Mouse (Mus musculus) CH12.LX (cell line): ENCODE measurements around the gene Slc6a11. TPM values are rescaled to one million over a fixed set of nuclear protein-coding genes. Genes with fewer than 3 reads are reported as not detected.

Experiments used
- DNase-seq: peaks from one replicate; pipeline ENCODE4 v3.0.0-alpha.2; 2013; ENCODE audit errors: extremely low read depth
- H3K27ac ChIP-seq: 2 replicates; pipeline ENCODE4 v1.5.1; 2012; ENCODE audit warnings: low read depth, mild to moderate bottlenecking, control low read depth, moderate library complexity; ENCODE audit not compliant: insufficient read depth
- H3K27me3 ChIP-seq: replicated peaks from 2 replicates; pipeline ENCODE3; 2012; ENCODE audit warnings: inconsistent platforms
- H3K36me3 ChIP-seq, 2 experiments: replicated peaks in 1 of 2; 2 replicates each; pipeline versions ENCODE3 to v1.6.1; 2012; ENCODE audit warnings: inconsistent platforms in 1 of 2, low read length in 1 of 2, mild to moderate bottlenecking in 1 of 2, mixed read lengths in 1 of 2, moderate library complexity in 1 of 2; ENCODE audit not compliant: control insufficient read depth in 1 of 2, insufficient read depth in 1 of 2
- H3K4me1 ChIP-seq, 2 experiments: 2 replicates each; pipeline ENCODE4 v1.6.1; 2012; ENCODE audit warnings: inconsistent platforms in 1 of 2, moderate library complexity in 1 of 2; ENCODE audit not compliant: insufficient read depth in 2 of 2, control insufficient read depth in 1 of 2
- H3K4me2 ChIP-seq: 2 replicates; pipeline ENCODE4 v1.6.1; 2012; ENCODE audit warnings: low read depth, mild to moderate bottlenecking, control low read depth; ENCODE audit not compliant: poor library complexity, insufficient read depth, severe bottlenecking
- H3K4me3 ChIP-seq, 3 experiments: fragments of 150-350 bp in 1 of 3; sonication (generic) in 1 of 3; replicated peaks in 1 of 3; 2 replicates each; pipeline versions ENCODE3 to v1.5.1; 2011 to 2012; ENCODE audit warnings: low read depth in 2 of 3, low read length in 2 of 3, mild to moderate bottlenecking in 2 of 3, moderate library complexity in 2 of 3, control low read depth in 1 of 3, improper control_type of control experiment in 1 of 3, inconsistent platforms in 1 of 3, mixed read lengths in 1 of 3; ENCODE audit not compliant: poor library complexity in 1 of 3
- H3K79me2 ChIP-seq: replicated peaks from 2 replicates; pipeline ENCODE4 v1.6.1; 2012; ENCODE audit warnings: mild to moderate bottlenecking, moderate library complexity; ENCODE audit not compliant: control insufficient read depth, poor library complexity, insufficient read depth, severe bottlenecking; ENCODE audit errors: extremely low read depth
- H3K9ac ChIP-seq: 2 replicates; pipeline ENCODE4 v1.6.1; 2012; ENCODE audit warnings: low read depth, mild to moderate bottlenecking, control low read depth, moderate library complexity; ENCODE audit not compliant: insufficient read depth
- H3K9me3 ChIP-seq: replicated peaks from 2 replicates; pipeline ENCODE3; 2012; ENCODE audit warnings: low read length, inconsistent platforms, mixed read lengths
- BHLHE40 ChIP-seq: IDR thresholded peaks from 2 replicates; pipeline ENCODE4 v1.6.1; 2011; ENCODE audit warnings: mild to moderate bottlenecking, low read depth, low read length, improper control_type of control experiment
- CHD2 ChIP-seq: IDR thresholded peaks from 2 replicates; pipeline ENCODE4 v1.6.1; 2011; ENCODE audit warnings: low read length, improper control_type of control experiment
- CTCF ChIP-seq, 2 experiments: IDR thresholded peaks in 1 of 2; conservative IDR thresholded peaks in 1 of 2; 2 replicates each; pipeline ENCODE4 v1.5.1; 2011 to 2012; ENCODE audit warnings: low read depth in 2 of 2, low read length in 2 of 2, improper control_type of control experiment in 1 of 2, inconsistent platforms in 1 of 2, mild to moderate bottlenecking in 1 of 2, moderate library complexity in 1 of 2
- ETS1 ChIP-seq: conservative IDR thresholded peaks from 2 replicates; pipeline ENCODE4 v1.6.1; 2012; ENCODE audit warnings: low read depth, mild to moderate bottlenecking, inconsistent platforms, low read length, improper control_type of control experiment, moderate library complexity
- IRF4 ChIP-seq: IDR thresholded peaks from 2 replicates; pipeline ENCODE4 v1.6.1; 2014; ENCODE audit warnings: low read depth, mild to moderate bottlenecking, inconsistent platforms, low read length, improper control_type of control experiment
- JUN ChIP-seq: IDR thresholded peaks from 2 replicates; pipeline ENCODE4 v1.6.1; 2011; ENCODE audit warnings: low read depth, mild to moderate bottlenecking, low read length, improper control_type of control experiment, moderate library complexity; ENCODE audit not compliant: insufficient read depth
- JUND ChIP-seq: conservative IDR thresholded peaks from 2 replicates; pipeline ENCODE4 v1.6.1; 2011; ENCODE audit warnings: low read depth, low read length, improper control_type of control experiment
- MEF2A ChIP-seq: IDR thresholded peaks from 2 replicates; pipeline ENCODE4 v1.6.1; 2014; ENCODE audit warnings: low read depth, mild to moderate bottlenecking, inconsistent platforms, low read length, improper control_type of control experiment, borderline replicate concordance
- MYC ChIP-seq: IDR thresholded peaks from 2 replicates; pipeline ENCODE4 v1.6.1; 2011; ENCODE audit warnings: low read depth, mild to moderate bottlenecking, improper control_type of control experiment, low read length
- PAX5 ChIP-seq: IDR thresholded peaks from 2 replicates; pipeline ENCODE4 v1.6.1; 2012; ENCODE audit warnings: low read length, inconsistent platforms, mixed read lengths
- POLR2A ChIP-seq: IDR thresholded peaks from 2 replicates; pipeline ENCODE4 v1.6.1; 2011; ENCODE audit warnings: low read depth, mild to moderate bottlenecking, improper control_type of control experiment, low read length
- POLR2AphosphoS2 ChIP-seq: IDR thresholded peaks from 2 replicates; pipeline ENCODE4 v1.6.1; 2011; ENCODE audit warnings: low read depth, low read length, improper control_type of control experiment
- RAD21 ChIP-seq: IDR thresholded peaks from 2 replicates; pipeline ENCODE4 v1.6.1; 2011; ENCODE audit warnings: low read depth, mild to moderate bottlenecking, low read length, improper control_type of control experiment, moderate library complexity
- RCOR1 ChIP-seq: conservative IDR thresholded peaks from 2 replicates; pipeline ENCODE4 v1.6.1; 2012; ENCODE audit warnings: low read depth, mild to moderate bottlenecking, inconsistent platforms, low read length, improper control_type of control experiment
- SIN3A ChIP-seq: IDR thresholded peaks from 2 replicates; pipeline ENCODE4 v1.6.1; 2012; ENCODE audit warnings: low read length, improper control_type of control experiment, inconsistent platforms
- TBP ChIP-seq: conservative IDR thresholded peaks from 2 replicates; pipeline ENCODE4 v1.6.1; 2011; ENCODE audit warnings: low read depth, low read length, improper control_type of control experiment
- TCF12 ChIP-seq: IDR thresholded peaks from 2 replicates; pipeline ENCODE4 v1.6.1; 2014; ENCODE audit warnings: low read depth, mild to moderate bottlenecking, inconsistent platforms, low read length, improper control_type of control experiment
- ZKSCAN1 ChIP-seq: IDR thresholded peaks from 2 replicates; pipeline ENCODE4 v1.6.1; 2012; ENCODE audit warnings: low read depth, inconsistent platforms, low read length, improper control_type of control experiment, borderline replicate concordance
- dilution Hi-C: fragments of 300-500 bp; cut with MboI; formaldehyde crosslinking; loops from 2 replicates; pipeline ENCODE4 v1.14.3; 2020; ENCODE audit warnings: low sequenced_read_pairs; ENCODE audit not compliant: extremely low pct_unique_long_range_greater_than_20kb, extremely low pct_ligation_motif_present
- in situ Hi-C: fragments of 300-500 bp; cut with MboI; formaldehyde crosslinking; loops from 3 replicates; pipeline ENCODE4 v1.14.3; 2019; ENCODE audit warnings: low sequenced_read_pairs, low pct_ligation_motif_present, low pct_unique_long_range_greater_than_20kb, mixed read lengths
- polyA plus RNA-seq: library from polyadenylated mRNA; unstranded; fragments of >175 nt; gene quantifications from 2 replicates; pipeline ENCODE4 v1.2.1, GENCODE M21; 2012; ENCODE audit warnings: low read depth; ENCODE audit not compliant: insufficient read length
- total RNA-seq, 2 experiments: library from RNA; depleted of rRNA; stranded (reverse); fragments of 300-350 nt in 1 of 2; fragments of >200 nt in 1 of 2; gene quantifications; 2 replicates each; pipeline ENCODE4 v1.2.3; 2012 to 2014

The Slc6a11 gene
- total and polyA plus RNA-seq, 3 experiments: not detected

GRCm38 (mm10) chr6:114141481-114141880 is 10.4 kb downstream of the Slc6a11 start:
- Histone ChIP-seq H3K4me1 (no peaks in the 10 kb centered on the region), H3K27me3 (peaks cover 92% of the 10 kb centered on the region)
- no peak for DNase-seq
- in situ Hi-C loops: no loop called here
- no peak for TF ChIP-seq BHLHE40
- TF ChIP-seq MEF2A: no peak
- no peak for TF ChIP-seq JUN
- no peak for TF ChIP-seq SIN3A
- TF ChIP-seq POLR2A: no peak
- TF ChIP-seq POLR2AphosphoS2: no peak
- no peak for TF ChIP-seq IRF4
- no peak for TF ChIP-seq RCOR1
- TF ChIP-seq, all 38 proteins: peak for 0
- no peaks in the 10 kb centered on the region for H3K36me3 ChIP-seq
- no peak overlapping the region for H3K4me2 ChIP-seq
- dilution Hi-C loops: no loop called here
- H3K27ac ChIP-seq: no peak overlapping the region
- H3K79me2 ChIP-seq: no peaks in the 10 kb centered on the region
- peaks cover 8% of the 10 kb centered on the region for H3K9me3 ChIP-seq
- no peak overlapping the region for H3K9ac ChIP-seq
- no peak overlapping the region for H3K4me3 ChIP-seq

DNA sequence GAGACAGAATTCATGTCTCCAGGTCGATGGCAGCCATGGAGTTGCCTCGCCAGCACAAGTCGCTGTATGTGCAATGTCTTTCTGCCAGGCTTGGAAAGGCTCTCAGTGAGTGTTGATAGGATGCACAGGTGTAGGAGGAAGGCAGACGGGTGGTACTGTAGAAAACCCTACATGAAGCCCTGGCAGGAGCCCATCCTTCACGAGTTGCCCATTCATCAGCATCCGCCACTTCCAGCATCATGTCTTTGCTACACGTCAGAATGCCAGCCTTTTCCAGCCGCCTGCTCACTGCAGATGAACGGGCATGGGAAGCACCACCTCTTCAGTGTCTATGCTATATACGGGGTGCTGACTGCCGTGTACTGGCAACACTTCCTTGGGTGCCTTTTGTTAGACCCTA is 11.4 kb downstream of the Slc6a11 start:
- Histone ChIP-seq H3K27me3 (peaks cover 93% of the 10 kb centered on the region), H3K4me3 (no peak overlapping the region), H3K27ac (no peak overlapping the region), H3K9ac (no peak overlapping the region), H3K4me2 (no peak overlapping the region), H3K4me1 (no peaks in the 10 kb centered on the region), H3K36me3 (no peaks in the 10 kb centered on the region), H3K9me3 (peaks cover 8% of the 10 kb centered on the region), H3K79me2 (no peaks in the 10 kb centered on the region)
- dilution Hi-C loops (no loop called here), in situ Hi-C loops (no loop called here)
- DNase-seq: no peak
- no peak for TF ChIP-seq JUN
- TF ChIP-seq ZKSCAN1: no peak
- no peak for TF ChIP-seq CTCF (conservative IDR thresholded peaks at IDR 0.05 in 1 of 2, IDR thresholded peaks at IDR 0.05 in 1 of 2; ENCODE audit: low read depth in 2 of 2, low read length in 2 of 2)
- no peak for TF ChIP-seq JUND
- TF ChIP-seq SIN3A: no peak
- TF ChIP-seq MEF2A: no peak
- TF ChIP-seq BHLHE40: no peak
- no peak for TF ChIP-seq ETS1
- TF ChIP-seq CHD2: no peak
- TF ChIP-seq POLR2A: no peak
- no peak for TF ChIP-seq TBP
- TF ChIP-seq RAD21: no peak
- no peak for TF ChIP-seq PAX5
- no peak for TF ChIP-seq MYC
- TF ChIP-seq TCF12: no peak
